Mouse (Mus musculus) cerebellum, adult 11 months (tissue): Measurements from ENCODE around the gene Otof.

Experiments
- DNase-seq: peaks from one replicate; pipeline ENCODE4 v3.0.0; 2022

Gene Otof

DNA sequence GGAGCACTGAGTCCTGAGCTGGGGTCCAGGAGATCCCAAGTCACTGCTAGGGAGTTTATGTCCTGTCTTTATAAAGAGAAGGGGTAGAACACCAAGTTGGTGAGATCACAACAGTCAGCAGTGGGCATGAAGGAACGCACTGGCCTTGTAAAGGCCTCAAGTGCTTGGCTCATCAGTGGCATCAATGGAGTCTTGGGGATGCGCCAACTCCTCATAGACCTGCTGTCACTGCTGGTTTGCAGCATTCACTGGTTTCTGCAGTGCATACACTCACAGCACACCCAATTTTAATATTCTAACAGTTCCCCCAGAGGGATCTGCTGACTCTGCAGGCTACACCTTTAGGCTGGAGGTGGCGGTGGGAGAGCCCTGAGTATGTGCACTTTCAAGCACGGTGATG is 38.6 kb downstream of the Otof start:
- no peak for DNase-seq

GRCm38 (mm10) chr5:30416665-30417064 is 45.1 kb downstream of the Otof start:
- no peak for DNase-seq

- DNase-seq = no peak
Observed at GRCm38 (mm10) chr5:30415876-30416275, 45.9 kb downstream of the Otof start.

DNA sequence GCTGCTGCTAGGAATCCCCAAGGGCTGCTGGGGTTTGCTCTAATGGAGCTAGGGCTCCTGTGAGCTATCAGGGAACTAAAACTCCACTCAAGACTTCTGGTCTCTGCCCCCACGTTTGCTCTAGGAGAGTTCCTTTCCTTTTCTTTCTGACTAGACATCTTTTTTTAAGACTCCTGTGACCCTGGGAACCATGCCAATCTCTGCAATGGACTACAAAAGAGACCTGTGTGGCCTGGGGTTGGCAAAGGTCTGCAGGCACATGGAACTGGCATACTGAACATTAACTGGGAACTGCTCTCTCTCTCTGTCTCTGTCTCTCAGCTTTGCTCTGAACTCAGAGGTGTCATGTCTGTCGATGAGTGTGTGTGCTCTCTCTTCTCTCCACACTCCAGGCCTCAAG is 46.4 kb downstream of the Otof start:
- DNase-seq = no peak

GRCm38 (mm10) chr5:30411524-30411923 is 50.2 kb downstream of the Otof start:
- DNase-seq = no peak

- no peak for DNase-seq
Observed at GRCm38 (mm10) chr5:30406876-30407275, 54.9 kb downstream of the Otof start.

DNA sequence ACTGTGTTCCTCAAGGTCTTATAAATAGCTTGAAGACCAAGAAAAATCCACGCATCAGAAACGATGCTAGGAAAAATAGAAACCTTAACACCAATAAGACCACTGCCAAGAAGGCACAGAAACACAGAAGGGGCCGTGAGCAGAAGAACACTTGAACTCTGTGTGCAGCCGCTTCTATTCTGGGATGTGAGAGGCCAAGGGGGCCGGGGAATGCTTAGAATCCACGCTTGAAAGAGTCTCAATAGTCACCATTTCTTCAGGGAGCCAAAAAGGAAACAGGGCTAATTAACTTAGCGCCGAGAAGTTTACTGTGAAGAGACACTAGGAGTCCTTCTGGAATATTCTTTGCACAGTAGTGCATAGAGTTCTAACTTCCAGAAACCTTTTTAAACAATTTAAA is 60.6 kb downstream of the Otof start:
- DNase-seq = no peak

DNA sequence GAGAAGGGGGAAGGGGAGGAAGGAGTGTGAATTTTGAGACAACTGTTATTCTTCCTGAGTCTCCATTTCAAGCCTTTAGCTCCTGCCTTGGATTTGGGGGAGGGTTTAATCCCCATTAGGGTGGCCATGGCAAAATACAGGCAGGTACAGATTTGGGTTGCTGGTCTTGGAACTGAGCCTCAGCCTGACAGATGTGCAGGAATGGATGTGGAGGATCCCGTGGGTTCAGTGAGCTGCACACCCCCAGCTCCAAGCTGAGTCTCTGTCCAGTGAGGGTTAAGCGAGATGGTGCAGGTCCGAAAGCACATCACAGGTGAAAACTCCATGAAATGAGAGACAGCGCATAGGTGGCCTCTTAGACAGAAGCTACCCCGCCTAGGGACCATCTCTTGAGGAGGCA is 61.2 kb downstream of the Otof start:
- DNase-seq = no peak

DNA sequence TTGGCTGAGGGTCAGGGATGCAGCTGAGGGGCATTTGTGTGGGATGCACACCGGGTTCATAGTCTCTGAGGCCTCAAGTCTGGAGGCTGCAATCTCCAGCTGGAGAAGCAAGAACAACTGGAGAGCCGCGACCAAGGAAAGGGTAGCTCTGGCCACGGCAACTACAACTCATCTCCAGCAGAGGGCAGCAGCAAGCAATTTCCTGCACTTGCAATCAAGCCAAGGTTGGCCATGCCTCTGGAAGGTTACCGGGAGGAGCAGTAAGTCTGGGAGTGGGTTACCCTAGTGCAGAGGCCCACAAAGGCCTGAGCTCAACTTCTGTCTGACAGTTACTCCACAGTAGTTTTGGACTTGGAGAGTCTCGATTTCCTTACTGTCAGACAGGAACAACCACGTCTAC is 70.3 kb downstream of the Otof start:
- DNase-seq = peak; percentile 46

DNA sequence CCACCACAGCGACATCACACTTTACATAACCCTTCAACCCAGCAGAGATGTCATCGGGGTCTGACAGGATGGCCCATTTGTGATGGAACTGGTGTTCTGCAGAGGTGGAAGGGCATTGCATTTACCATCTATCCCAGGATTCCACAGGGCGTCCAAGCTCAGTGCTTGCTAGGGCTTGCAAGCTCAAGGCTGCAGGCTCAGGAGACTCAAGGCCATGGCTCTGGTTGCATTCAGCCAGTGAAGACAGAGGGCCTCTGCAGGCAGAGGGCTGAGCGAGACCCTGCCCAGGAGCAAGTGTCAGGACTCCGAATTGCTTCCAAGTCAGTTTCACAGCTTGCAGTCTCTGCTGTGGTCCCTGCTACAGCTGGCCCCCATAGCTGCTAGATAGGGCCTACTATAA is 71.9 kb downstream of the Otof start:
- no peak for DNase-seq

DNA sequence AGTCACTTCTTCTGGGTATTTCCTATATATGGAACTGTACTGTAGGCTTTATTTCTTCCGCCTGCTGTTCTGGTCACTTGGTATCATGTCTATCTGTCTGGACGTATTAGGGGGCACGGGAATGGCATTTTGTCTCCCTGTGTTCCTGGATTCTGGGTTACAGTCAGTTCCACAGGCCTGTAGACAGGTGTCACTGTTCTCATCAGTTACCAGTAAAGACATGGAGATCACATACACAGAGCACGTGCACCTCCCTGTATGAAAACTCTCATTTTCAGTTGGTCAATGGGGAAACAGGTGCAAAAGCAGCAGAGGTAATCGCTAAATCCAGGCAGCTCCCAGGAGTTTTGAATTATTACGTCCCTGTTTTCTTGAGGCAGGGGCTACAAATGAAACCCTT is 74.0 kb downstream of the Otof start:
- DNase-seq = no peak

DNA sequence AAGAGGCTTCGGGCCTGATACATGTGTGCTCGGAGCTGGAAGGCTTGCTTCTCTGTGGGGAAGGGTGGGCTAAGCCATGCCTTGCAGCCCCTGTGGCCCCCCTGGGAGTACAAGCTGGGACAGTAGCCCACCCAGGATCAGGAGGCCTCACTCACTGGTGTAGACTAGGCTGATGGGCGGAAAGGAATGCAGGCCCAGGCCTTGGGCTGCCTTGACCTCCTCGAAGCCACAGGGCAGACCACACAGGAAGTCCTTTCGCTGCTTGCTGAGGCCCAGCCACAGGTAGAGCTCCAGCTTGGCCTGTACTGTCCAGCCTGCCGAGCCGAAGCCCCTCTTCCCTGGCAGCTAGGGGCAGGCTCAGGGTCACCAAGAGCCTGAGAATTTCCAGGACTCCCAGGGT is 78.9 kb downstream of the Otof start:
- DNase-seq = no peak

DNA sequence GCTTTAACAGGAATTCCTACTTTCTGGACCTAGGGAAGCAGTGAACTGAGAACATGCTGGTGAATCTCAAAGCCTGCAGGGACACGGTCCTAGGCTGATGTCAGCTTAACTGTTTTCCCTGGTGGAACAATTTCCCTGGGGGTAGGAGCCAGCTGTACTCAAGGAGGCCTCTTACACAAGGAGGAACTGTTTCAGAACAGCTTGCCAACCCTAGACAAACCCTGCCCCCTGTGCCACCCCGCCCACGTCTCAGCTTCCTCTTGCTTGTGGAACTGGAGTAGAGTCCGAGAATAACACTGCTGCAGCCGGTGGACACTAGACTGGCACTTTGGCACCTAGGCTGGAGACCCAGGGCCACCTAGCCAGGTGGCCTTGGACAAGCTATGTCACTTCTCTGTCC is 92.3 kb downstream of the Otof start:
- no peak for DNase-seq

DNA sequence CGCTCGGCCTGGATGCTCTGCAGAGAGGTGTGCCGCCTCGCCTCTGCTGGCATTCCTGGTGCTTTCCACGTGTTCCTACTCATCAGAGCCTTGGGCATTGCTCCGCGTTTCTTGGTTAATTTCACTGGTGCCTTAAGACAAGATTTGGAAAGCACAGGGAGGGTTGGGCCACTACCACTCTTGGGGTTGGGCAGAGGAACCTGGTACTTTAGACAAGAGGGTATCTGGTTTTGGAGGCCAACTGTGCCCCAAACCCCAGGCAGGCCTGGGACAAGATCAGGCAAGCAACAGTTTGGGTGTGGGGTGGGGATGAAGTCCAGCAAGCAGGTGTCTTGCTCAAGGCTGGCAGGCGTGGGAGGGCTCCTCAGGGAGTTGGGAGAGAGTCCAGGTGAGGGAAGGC is 94.3 kb downstream of the Otof start:
- no peak for DNase-seq

DNA sequence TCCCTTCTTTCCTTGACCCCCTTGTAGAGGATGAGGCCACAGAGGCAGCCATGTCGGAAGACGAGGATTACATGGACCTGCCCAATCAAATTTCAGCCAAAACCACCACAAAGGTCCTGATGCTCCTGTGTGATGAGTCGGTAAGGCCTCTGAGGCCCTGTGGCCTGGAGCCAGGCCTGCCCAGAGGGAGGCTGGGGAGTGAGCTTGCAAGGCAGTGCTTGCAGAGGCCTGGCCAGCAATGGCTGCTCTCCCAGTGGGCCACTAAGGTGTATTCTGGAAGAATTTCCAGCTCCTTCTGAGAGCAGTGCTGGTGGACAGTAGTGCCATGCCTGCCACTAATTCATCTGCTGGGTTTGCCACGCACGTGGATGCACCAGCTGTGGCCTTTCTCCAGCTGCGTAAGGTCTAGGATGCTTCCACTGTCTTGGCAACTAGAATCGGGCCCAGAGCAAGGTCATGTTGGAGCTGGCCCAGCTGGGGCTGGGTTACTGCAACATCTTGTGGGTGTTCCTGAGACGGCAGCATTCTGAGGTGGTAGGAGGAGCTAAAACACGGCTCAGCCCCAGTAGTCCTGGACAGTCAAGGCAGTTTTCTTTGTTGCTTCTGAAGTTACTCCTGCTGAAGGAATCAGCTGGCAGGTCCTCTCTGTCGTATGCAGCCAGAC is 103.2 kb downstream of the Otof start:
- no peak for DNase-seq

- no peak for DNase-seq
Observed at GRCm38 (mm10) chr5:30356647-30357046, 105.1 kb downstream of the Otof start.

DNA sequence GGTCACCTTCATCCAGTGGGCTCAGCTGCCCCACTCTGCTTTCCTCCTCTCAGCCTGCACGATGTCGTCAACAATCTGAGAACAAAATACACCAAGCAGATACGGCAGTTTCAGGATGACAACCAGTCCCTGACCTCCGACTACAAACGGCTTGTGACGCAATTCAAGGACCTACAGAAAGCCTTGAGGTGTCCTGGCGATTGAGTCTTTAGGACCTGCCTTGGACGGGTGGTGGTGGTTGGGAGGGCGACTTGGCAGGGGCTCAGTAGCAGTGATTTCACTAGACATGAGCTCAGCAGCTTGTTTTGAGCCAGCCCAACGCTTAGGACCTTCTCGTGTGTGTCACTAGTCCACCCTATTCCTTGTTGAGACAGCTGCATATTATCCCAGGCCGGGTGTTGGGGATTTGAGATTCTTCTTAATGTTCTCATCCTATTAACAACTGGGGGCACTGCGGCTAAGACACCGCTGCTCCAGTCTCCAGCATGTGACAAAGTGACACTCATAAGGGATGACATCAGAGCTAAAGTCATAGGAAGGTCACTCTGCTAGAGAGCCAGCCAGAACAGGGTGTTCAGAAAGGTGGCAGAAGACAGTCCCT is 106.1 kb downstream of the Otof start:
- DNase-seq = no peak

DNA sequence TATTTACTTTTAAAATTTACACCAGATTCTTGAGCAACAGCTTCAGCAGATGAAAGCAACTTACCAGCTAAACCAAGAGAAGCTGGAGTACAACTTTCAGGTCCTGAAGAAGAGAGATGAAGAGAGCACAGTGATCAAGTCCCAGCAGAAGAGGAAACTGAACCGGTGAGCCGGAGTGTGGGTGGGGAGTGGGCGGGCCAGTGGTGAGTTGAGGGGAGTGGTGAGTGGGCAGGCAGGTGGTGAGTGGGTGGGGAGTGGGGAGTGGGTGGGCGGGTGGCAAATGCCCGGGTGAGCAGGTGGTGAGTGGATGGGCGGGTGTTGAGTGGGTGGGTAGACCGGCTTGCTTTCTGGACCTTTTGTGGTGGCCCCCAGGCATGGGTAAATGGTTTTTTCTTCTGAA is 106.6 kb downstream of the Otof start:
- DNase-seq = no peak

DNA sequence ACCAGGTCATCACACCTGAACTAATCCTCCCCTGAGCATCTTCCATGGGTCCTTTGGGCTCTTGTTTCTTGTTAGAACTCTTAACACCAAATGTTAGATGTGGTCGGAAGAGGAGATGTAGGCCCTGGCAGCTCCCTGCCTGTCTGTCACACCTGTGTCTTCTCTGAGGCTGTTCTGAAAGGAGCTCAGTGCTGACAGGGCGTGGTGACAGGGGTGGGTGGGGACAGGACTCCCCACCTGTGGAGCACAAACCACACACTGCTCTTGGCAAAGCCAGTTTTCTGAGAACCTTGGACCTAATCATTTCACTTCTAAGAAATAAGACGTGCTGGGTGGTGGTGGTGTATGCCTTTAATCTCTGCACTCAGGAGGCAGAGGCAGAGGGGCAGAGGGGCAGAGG is 108.1 kb downstream of the Otof start:
- DNase-seq = no peak

DNA sequence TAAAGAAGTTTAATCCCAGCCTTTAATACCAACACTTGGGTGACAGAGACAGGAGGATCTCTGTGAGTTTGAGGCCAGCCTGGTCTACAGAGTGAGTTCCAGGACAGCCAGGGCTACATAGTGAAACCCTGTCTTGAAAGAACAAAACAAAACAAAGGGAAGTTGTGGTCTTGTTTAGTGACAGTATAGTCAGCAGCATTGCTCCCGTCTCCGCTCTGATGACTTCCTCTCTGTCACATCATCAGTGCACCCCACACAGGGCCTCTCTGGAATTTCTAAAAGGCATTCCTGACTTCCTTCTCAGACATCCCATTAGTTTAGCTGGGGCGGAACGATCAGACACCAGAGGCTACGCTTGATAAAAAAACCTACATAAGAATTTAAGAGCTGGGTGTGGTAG is 117.8 kb downstream of the Otof start:
- DNase-seq = no peak

GRCm38 (mm10) chr5:30343107-30343506 is 118.6 kb downstream of the Otof start:
- peak; percentile 61 for DNase-seq

- DNase-seq = peak; percentile 20
Observed at GRCm38 (mm10) chr5:30342601-30343015, 119.1 kb downstream of the Otof start.

DNA sequence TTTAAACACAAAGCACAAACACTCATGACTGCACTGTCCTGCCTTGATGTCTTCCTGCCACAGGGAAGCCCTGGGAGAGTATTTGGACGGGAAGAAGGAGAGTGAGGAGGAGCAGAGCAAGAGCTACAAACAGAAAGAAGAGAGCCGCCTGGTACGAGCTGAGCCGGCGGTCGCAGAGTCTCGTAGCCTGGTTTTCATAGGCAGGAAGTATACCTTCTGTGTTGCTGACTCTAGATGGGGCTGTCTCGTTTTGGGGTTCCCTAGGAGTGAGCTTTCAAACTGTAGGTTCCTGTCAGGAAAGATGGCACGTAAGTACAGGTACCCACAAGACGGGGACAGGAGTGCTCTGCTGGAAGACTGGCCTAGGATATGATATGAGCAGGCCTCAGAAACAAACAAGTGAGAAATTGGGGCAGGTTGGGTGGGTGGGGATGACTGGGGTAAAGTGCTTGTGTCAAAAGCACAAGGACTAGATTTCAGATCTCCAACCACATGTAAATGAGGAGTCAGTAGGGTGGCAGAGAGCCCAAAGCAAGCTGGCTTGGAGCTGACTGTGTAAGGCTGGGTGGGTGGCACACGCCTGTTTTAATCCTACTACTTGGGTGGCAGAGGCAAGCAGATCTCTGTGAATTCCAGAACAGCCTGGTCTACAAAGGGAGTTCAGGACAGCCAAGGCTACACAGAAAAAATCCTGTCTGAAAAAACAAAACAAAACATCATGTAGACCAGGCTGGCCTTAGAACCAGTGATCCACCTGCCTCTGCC is 119.9 kb downstream of the Otof start:
- no peak for DNase-seq

DNA sequence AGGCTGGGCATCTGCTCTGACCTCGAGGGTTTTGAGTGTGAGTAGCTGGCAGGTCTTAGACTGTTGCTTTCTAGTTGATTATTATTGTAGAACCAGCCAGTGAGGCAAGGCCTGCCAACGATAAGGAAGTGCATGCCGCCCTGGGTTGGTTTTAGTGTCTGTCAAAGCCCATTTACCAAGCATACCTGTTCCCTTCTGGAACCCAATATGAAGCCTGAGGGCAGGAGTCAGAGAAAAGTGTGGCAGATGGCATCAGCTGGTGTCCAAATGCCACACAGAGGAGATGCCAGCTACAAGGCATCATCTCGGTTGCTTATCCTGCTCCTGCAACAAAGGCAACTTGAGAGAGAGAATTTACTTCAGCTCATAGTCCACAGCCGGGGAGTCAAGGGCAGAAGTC is 120.9 kb downstream of the Otof start:
- peak; percentile 71 for DNase-seq
